ENCODE assay signal across 7 mouse cellular contexts in genomic region chr9:110653655-110654461, GRCm38 (mm10). TPM values are rescaled to one million over a fixed set of nuclear protein-coding genes. Genes with fewer than 3 reads are reported as not detected.
DNase-seq lines count a peak whose midpoint lies in the region; ATAC-seq lines count a peak whose summit lies in the region.

Nbeal2 (minus strand) TSS chr9:110654161.

- H3K4me2 ChIP-seq in embryonic facial prominence, embryonic 12.5 days (replicated peaks), result peak within 1 kb of the TSS; percentile 99
- H3K4me2 ChIP-seq in midbrain, embryonic 12.5 days (replicated peaks), result peak within 1 kb of the TSS; percentile 98

- DNase-seq in adrenal gland, postnatal 14 days, result peak; percentile 97
- DNase-seq in heart, adult 11 months, result peak; percentile 100
- DNase-seq in kidney, adult 18-20 months, result peak; percentile 97
- DNase-seq in limb, embryonic 10.5 days (ENCODE audit: low spot score), result peak; percentile 89
- peak; percentile 91 for DNase-seq in skeletal muscle tissue, adult 2 months (ENCODE audit: low read depth, low spot score)

- H3K36me3 ChIP-seq in embryonic facial prominence, embryonic 12.5 days, result no peaks in the 10 kb centered on the region
- peaks cover 1% of the 10 kb centered on the region; the same call in 1 of the 2 replicates for H3K36me3 ChIP-seq in limb, embryonic 10.5 days
- no peaks in the 10 kb centered on the region for H3K36me3 ChIP-seq in midbrain, embryonic 12.5 days

- H3K27ac ChIP-seq in embryonic facial prominence, embryonic 12.5 days, result no peak within 1 kb of the TSS
- H3K27ac ChIP-seq in limb, embryonic 10.5 days, result peak within 1 kb of the TSS; percentile 80
- H3K27ac ChIP-seq in midbrain, embryonic 12.5 days (replicated peaks), result peak within 1 kb of the TSS; percentile 1; the same call in 1 of the 2 replicates

- peak within 1 kb of the TSS; percentile 63 for H3K4me3 ChIP-seq in embryonic facial prominence, embryonic 12.5 days
- H3K4me3 ChIP-seq in limb, embryonic 10.5 days, result peak within 1 kb of the TSS; percentile 77
- peak within 1 kb of the TSS; percentile 74 for H3K4me3 ChIP-seq in midbrain, embryonic 12.5 days

- ATAC-seq in embryonic facial prominence, embryonic 12.5 days (ENCODE audit: insufficient number of reproducible peaks, insufficient read depth, low FRiP score, low TSS enrichment), result peak; percentile 62
- ATAC-seq in midbrain, embryonic 12.5 days (ENCODE audit: low FRiP score, low read depth), result peak; percentile 76

- H3K27me3 ChIP-seq in embryonic facial prominence, embryonic 12.5 days, result peaks cover 42% of the 10 kb centered on the region
- peaks cover 49% of the 10 kb centered on the region for H3K27me3 ChIP-seq in limb, embryonic 10.5 days (ENCODE audit: low read depth, poor library complexity, severe bottlenecking)
- H3K27me3 ChIP-seq in midbrain, embryonic 12.5 days, result peaks cover 33% of the 10 kb centered on the region

- peak within 1 kb of the TSS; percentile 64 for H3K9ac ChIP-seq in embryonic facial prominence, embryonic 12.5 days
- peak within 1 kb of the TSS; percentile 66 for H3K9ac ChIP-seq in midbrain, embryonic 12.5 days (replicated peaks)

- H3K9me3 ChIP-seq in embryonic facial prominence, embryonic 12.5 days, result no peaks in the 10 kb centered on the region
- no peaks in the 10 kb centered on the region for H3K9me3 ChIP-seq in limb, embryonic 10.5 days (replicated peaks)
- no peaks in the 10 kb centered on the region for H3K9me3 ChIP-seq in midbrain, embryonic 12.5 days

- under 1% methylated on average over 75 of the region's 75 CpGs for WGBS in embryonic facial prominence, embryonic 12.5 days
- under 1% methylated on average over 75 of the region's 75 CpGs for WGBS in limb, embryonic 10.5 days
- under 1% methylated on average over 71 of the region's 75 CpGs for WGBS in midbrain, embryonic 12.5 days

- peaks cover 25% of the 10 kb centered on the region; the same call in 1 of the 2 replicates for H3K4me1 ChIP-seq in embryonic facial prominence, embryonic 12.5 days
- H3K4me1 ChIP-seq in limb, embryonic 10.5 days, result peaks cover 43% of the 10 kb centered on the region
- H3K4me1 ChIP-seq in midbrain, embryonic 12.5 days, result peaks cover 59% of the 10 kb centered on the region

RNA-seq across cellular contexts. Expression of gene Nbeal2, which starts in this region (rescaled TPM):
- total RNA-seq in adrenal gland, postnatal 14 days (2021), result 9.1 and 15.4 TPM in 2 replicates
- polyA plus RNA-seq in embryonic facial prominence, embryonic 12.5 days (2016; fragmentation: Nextera tagmentation; extraction: Ambion mirVana), result 1.2 and 1.7 TPM in 2 replicates
- 0.73 and 0.76 TPM in 2 replicates for polyA plus RNA-seq in limb, embryonic 10.5 days (2016; fragmentation: Nextera tagmentation; extraction: Ambion mirVana)
- polyA plus RNA-seq in midbrain, embryonic 12.5 days (2016; fragmentation: Nextera tagmentation; extraction: Ambion mirVana), result 2.6 and 3.4 TPM in 2 replicates

Comparison
In these comparisons a context has a peak if more than half of its experiments do, and no peak if none do; other contexts are left out.
1. Peak in DNase-seq, H3K4me3 ChIP-seq and H3K27ac ChIP-seq in limb, embryonic 10.5 days; RNA of the gene not detected or under 1 TPM.